Mouse (Mus musculus): Measurements from ENCODE around the gene Sik1. TPM values are rescaled to one million over a fixed set of nuclear protein-coding genes. Genes with fewer than 3 reads are reported as not detected.
A peak's percentile ranks its signal among the peaks of the same experiment; 100 is the strongest.

Sik1 gene
- polyA plus RNA-seq, 1 experiment from 2014 or later, result 25.0 TPM

- no peak overlapping the region for H3K9ac ChIP-seq
- no peaks in the 10 kb centered on the region for H3K27me3 ChIP-seq (ENCODE audit: insufficient read depth, low read length)
- DNase-seq, result no peak
- TF ChIP-seq CTCF (IDR thresholded peaks at IDR 0.05; ENCODE audit: low read depth), result no peak
- no peak overlapping the region for H3K27ac ChIP-seq (ENCODE audit: low read depth)
- no peak for ATAC-seq (ENCODE audit: insufficient read depth)
- peaks cover 24% of the 10 kb centered on the region for H3K4me1 ChIP-seq (ENCODE audit: insufficient read depth)
- H3K4me2 ChIP-seq, result no peak overlapping the region
- no peak overlapping the region for H3K4me3 ChIP-seq (ENCODE audit: low read depth, low read length)
- WGBS, result 75% methylated on average over 7 of the region's 7 CpGs
- H3K36me3 ChIP-seq (ENCODE audit: insufficient read depth), result no peaks in the 10 kb centered on the region
- H3K9me3 ChIP-seq (ENCODE audit: low read depth, low read length), result no peaks in the 10 kb centered on the region
Observed at GRCm38 (mm10) chr17:31824812-31825211, 30.8 kb downstream of the Sik1 start.

- ATAC-seq (ENCODE audit: insufficient read depth), result no peak; the same call in 1 of the 2 replicates
- Histone ChIP-seq H3K27ac (ENCODE audit: low read depth) (no peak overlapping the region), H3K4me3 (ENCODE audit: low read depth, low read length) (no peak overlapping the region), H3K27me3 (ENCODE audit: insufficient read depth, low read length) (no peaks in the 10 kb centered on the region), H3K4me1 (ENCODE audit: insufficient read depth) (peaks cover 8% of the 10 kb centered on the region), H3K9me3 (ENCODE audit: low read depth, low read length) (no peaks in the 10 kb centered on the region), H3K9ac (no peak overlapping the region), H3K4me2 (no peak overlapping the region), H3K36me3 (ENCODE audit: insufficient read depth) (no peaks in the 10 kb centered on the region)
- no peak for DNase-seq
- no peak for TF ChIP-seq CTCF (IDR thresholded peaks at IDR 0.05; ENCODE audit: low read depth)
- 25% methylated on average over 13 of the region's 13 CpGs for WGBS
Observed at GRCm38 (mm10) chr17:31821136-31821933, 34.3 kb downstream of the Sik1 start.

DNA sequence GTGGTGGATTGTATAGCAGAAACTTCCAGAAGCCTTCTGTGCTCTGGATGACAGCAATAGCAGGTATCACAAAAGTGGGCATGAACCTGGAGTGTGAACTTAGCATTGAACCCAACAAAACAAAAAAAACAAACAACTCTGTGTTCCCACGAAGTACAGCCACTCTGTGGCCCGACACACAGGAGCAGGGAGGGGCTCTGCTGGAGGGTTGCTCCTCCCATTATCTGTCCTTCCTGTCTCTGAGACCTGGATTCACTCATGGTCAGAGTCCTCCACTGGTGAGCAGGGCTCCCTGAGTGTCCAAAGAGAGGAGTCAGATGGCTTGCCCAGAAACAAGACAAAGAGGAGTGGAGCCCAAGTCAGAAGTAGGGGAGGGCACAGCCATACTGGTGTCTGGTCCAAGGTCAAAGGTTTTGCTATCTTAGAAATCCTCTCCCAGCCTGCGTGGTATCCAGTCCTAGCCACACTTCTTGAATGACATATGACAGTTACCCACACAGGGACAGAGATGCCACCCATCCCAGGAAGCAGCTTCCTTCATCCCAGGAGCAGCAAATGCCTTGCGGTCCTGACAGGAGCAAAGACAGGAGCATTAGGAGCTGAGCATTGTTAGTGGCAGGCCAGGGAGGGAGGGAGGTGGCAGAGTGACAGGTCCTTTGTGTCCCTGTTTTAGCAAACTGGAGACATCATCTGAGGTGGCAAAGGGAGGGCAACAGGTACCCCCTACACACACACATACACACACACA lies 35.3 kb downstream of the Sik1 start:
- ATAC-seq (ENCODE audit: insufficient read depth), result peak; percentile 32; the same call in 1 of the 2 replicates
- H3K9ac ChIP-seq, result no peak overlapping the region
- WGBS, result 30% methylated on average over 4 of the region's 4 CpGs

DNA sequence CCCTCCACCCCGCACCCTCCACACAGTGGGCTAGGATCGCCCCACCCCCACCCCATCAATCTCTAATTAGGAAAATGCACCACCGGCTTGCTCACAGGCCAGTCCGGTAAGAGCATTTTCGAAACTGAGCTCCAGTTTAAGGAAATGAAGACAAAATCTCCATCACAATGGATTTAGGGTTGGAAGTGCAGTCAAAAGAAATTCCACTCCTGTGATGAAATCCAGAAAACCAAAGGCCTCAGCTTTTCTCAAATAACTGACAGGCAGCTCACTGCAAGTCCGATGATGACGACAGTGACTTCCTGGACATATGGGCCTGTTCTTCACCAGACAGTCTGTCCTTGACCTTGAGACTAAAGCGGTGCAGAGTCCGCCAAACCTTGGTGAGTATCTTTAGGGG lies 36.2 kb downstream of the Sik1 start:
- Histone ChIP-seq H3K4me3 (ENCODE audit: low read depth, low read length) (no peak overlapping the region), H3K9ac (no peak overlapping the region), H3K9me3 (ENCODE audit: low read depth, low read length) (no peaks in the 10 kb centered on the region), H3K36me3 (ENCODE audit: insufficient read depth) (no peaks in the 10 kb centered on the region), H3K27ac (ENCODE audit: low read depth) (no peak overlapping the region), H3K27me3 (ENCODE audit: insufficient read depth, low read length) (no peaks in the 10 kb centered on the region), H3K4me1 (ENCODE audit: insufficient read depth) (peaks cover 4% of the 10 kb centered on the region; the same call in 1 of the 2 replicates), H3K4me2 (no peak overlapping the region)
- no peak for DNase-seq
- no peak for TF ChIP-seq CTCF (IDR thresholded peaks at IDR 0.05; ENCODE audit: low read depth)
- ATAC-seq (ENCODE audit: insufficient read depth), result no peak
- WGBS, result 79% methylated on average over 9 of the region's 9 CpGs

More for the DNA sequence above, 35.3 kb downstream of the Sik1 start:
- Histone ChIP-seq H3K27ac (ENCODE audit: low read depth) (no peak overlapping the region), H3K36me3 (ENCODE audit: insufficient read depth) (no peaks in the 10 kb centered on the region), H3K4me2 (no peak overlapping the region), H3K27me3 (ENCODE audit: insufficient read depth, low read length) (no peaks in the 10 kb centered on the region), H3K4me1 (ENCODE audit: insufficient read depth) (peaks cover 4% of the 10 kb centered on the region; the same call in 1 of the 2 replicates), H3K9me3 (ENCODE audit: low read depth, low read length) (no peaks in the 10 kb centered on the region), H3K4me3 (ENCODE audit: low read depth, low read length) (no peak overlapping the region)
- DNase-seq, result no peak
- no peak for TF ChIP-seq CTCF (IDR thresholded peaks at IDR 0.05; ENCODE audit: low read depth)

- WGBS, result 90% methylated on average over 1 of the region's 1 CpGs
- no peak for DNase-seq
Observed at GRCm38 (mm10) chr17:31817815-31818214, 37.8 kb downstream of the Sik1 start.

GRCm38 (mm10) chr17:31817203-31817602 lies 38.4 kb downstream of the Sik1 start:
- no peak for TF ChIP-seq CTCF (IDR thresholded peaks at IDR 0.05; ENCODE audit: low read depth)
- Histone ChIP-seq H3K36me3 (ENCODE audit: insufficient read depth) (no peaks in the 10 kb centered on the region), H3K4me1 (ENCODE audit: insufficient read depth) (peaks cover 4% of the 10 kb centered on the region; the same call in 1 of the 2 replicates), H3K27ac (ENCODE audit: low read depth) (no peak overlapping the region), H3K4me2 (no peak overlapping the region), H3K9ac (no peak overlapping the region), H3K27me3 (ENCODE audit: insufficient read depth, low read length) (no peaks in the 10 kb centered on the region), H3K9me3 (ENCODE audit: low read depth, low read length) (no peaks in the 10 kb centered on the region), H3K4me3 (ENCODE audit: low read depth, low read length) (no peak overlapping the region)
- ATAC-seq (ENCODE audit: insufficient read depth), result no peak
- 61% methylated on average over 3 of the region's 5 CpGs for WGBS
- DNase-seq, result no peak

More at GRCm38 (mm10) chr17:31817815-31818214, 37.8 kb downstream of the Sik1 start:
- H3K36me3 ChIP-seq (ENCODE audit: insufficient read depth), result no peaks in the 10 kb centered on the region
- H3K9ac ChIP-seq, result no peak overlapping the region
- peaks cover 4% of the 10 kb centered on the region; the same call in 1 of the 2 replicates for H3K4me1 ChIP-seq (ENCODE audit: insufficient read depth)
- H3K27ac ChIP-seq (ENCODE audit: low read depth), result no peak overlapping the region
- no peak for ATAC-seq (ENCODE audit: insufficient read depth)
- H3K9me3 ChIP-seq (ENCODE audit: low read depth, low read length), result no peaks in the 10 kb centered on the region
- TF ChIP-seq CTCF (IDR thresholded peaks at IDR 0.05; ENCODE audit: low read depth), result no peak
- no peaks in the 10 kb centered on the region for H3K27me3 ChIP-seq (ENCODE audit: insufficient read depth, low read length)
- H3K4me2 ChIP-seq, result no peak overlapping the region
- H3K4me3 ChIP-seq (ENCODE audit: low read depth, low read length), result no peak overlapping the region

- Histone ChIP-seq H3K27ac (ENCODE audit: low read depth) (no peak overlapping the region), H3K9me3 (ENCODE audit: low read depth, low read length) (no peaks in the 10 kb centered on the region), H3K4me3 (ENCODE audit: low read depth, low read length) (no peak overlapping the region), H3K4me2 (no peak overlapping the region), H3K36me3 (ENCODE audit: insufficient read depth) (no peaks in the 10 kb centered on the region), H3K27me3 (ENCODE audit: insufficient read depth, low read length) (no peaks in the 10 kb centered on the region), H3K4me1 (ENCODE audit: insufficient read depth) (no peaks in the 10 kb centered on the region; the same call in 1 of the 2 replicates), H3K9ac (no peak overlapping the region)
- DNase-seq (peak; percentile 64), ATAC-seq (ENCODE audit: insufficient read depth) (no peak)
- WGBS, result 70% methylated on average over 1 of the region's 1 CpGs
- no peak for TF ChIP-seq CTCF (IDR thresholded peaks at IDR 0.05; ENCODE audit: low read depth)
Observed at GRCm38 (mm10) chr17:31814848-31815247, 40.8 kb downstream of the Sik1 start.
